Mouse (Mus musculus) heart, embryonic 10.5 days (tissue): ENCODE results near the gene Hspa12a. TPM values are rescaled to one million over a fixed set of nuclear protein-coding genes. Genes with fewer than 3 reads are reported as not detected.

Experiments
- DNase-seq: peaks from one replicate; pipeline ENCODE4 v3.0.0-alpha.2; 2017; ENCODE audit warnings: low spot score
- H3K27ac ChIP-seq: fragments of 300-500 bp; sonication (generic); 2 replicates; pipeline ENCODE4 v1.5.1; 2016; ENCODE audit warnings: mild to moderate bottlenecking
- H3K27me3 ChIP-seq: fragments of 300-500 bp; sonication (generic); 2 replicates; pipeline ENCODE4 v1.6.1; 2016; ENCODE audit warnings: mild to moderate bottlenecking; ENCODE audit not compliant: poor library complexity, insufficient read depth, severe bottlenecking
- H3K36me3 ChIP-seq: fragments of 300-500 bp; sonication (generic); 2 replicates; pipeline ENCODE4 v1.6.1; 2016; ENCODE audit warnings: mild to moderate bottlenecking, moderate library complexity
- H3K4me1 ChIP-seq: fragments of 300-500 bp; sonication (generic); 2 replicates; pipeline ENCODE4 v1.6.1; 2016; ENCODE audit warnings: mild to moderate bottlenecking
- H3K4me3 ChIP-seq: fragments of 300-500 bp; sonication (generic); 2 replicates; pipeline ENCODE4 v1.5.1; 2016; ENCODE audit warnings: mild to moderate bottlenecking, moderate library complexity
- H3K9me3 ChIP-seq: fragments of 300-500 bp; sonication (generic); 2 replicates; pipeline ENCODE4 v1.6.1; 2016; ENCODE audit warnings: mild to moderate bottlenecking, moderate library complexity
- WGBS: fragments of 180-500 bp; shearing (Covaris S2); methylation state at CpG from one replicate; pipeline ENCODE4 v1.1.7; 2016; 5-methylcytosine and 5-hydroxymethylcytosine counted together
- polyA plus RNA-seq: library from polyadenylated mRNA; unstranded; fragments of >200 nt; fragmentation: Nextera tagmentation; extraction: Ambion mirVana; gene quantifications from 2 replicates; pipeline ENCODE4 v1.2.1, GENCODE M21; 2016

The Hspa12a gene
- polyA plus RNA-seq, 1 experiment from 2014 or later = 4.9 TPM

DNA sequence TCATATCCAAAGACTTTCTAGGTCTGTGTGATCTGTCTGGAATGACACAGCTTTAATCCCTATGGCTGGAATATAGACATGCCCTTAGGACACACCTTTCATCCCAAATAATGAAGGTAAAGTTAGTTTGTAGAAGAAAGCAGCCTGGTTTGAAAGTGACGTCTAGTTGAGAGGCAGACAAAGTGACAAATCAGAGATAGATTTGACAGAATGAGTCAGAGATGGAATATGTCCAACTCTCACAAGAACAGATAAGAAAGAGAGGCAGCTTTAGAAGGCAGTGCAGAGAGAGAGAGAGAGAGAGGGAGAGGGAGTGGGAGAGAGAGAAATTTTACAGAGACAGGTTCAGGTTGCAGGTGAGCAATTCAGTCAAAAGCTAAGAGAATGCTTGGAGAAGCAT lies 119.1 kb downstream of the Hspa12a start:
- 36% methylated on average over 1 of the region's 1 CpGs for WGBS
- H3K36me3 ChIP-seq = peaks cover 18% of the 10 kb centered on the region; the same call in 1 of the 2 replicates
- H3K4me3 ChIP-seq = no peak overlapping the region
- DNase-seq = no peak
- H3K27me3 ChIP-seq = no peaks in the 10 kb centered on the region
- no peaks in the 10 kb centered on the region for H3K9me3 ChIP-seq
- H3K4me1 ChIP-seq = peaks cover 25% of the 10 kb centered on the region
- no peak overlapping the region for H3K27ac ChIP-seq

- H3K27ac ChIP-seq = peak overlapping the region; percentile 82
- WGBS = 89% methylated on average over 3 of the region's 3 CpGs
- no peak overlapping the region for H3K4me3 ChIP-seq
- H3K27me3 ChIP-seq = no peaks in the 10 kb centered on the region
- peaks cover 35% of the 10 kb centered on the region for H3K4me1 ChIP-seq
- no peak for DNase-seq
- no peaks in the 10 kb centered on the region for H3K9me3 ChIP-seq
- peaks cover 18% of the 10 kb centered on the region; the same call in 1 of the 2 replicates for H3K36me3 ChIP-seq
These were observed 120.2 kb downstream of the Hspa12a start for GRCm38 (mm10) chr19:58823301-58823700.

GRCm38 (mm10) chr19:58822454-58823200 lies 120.8 kb downstream of the Hspa12a start:
- H3K9me3 ChIP-seq = no peaks in the 10 kb centered on the region
- H3K4me3 ChIP-seq = no peak overlapping the region
- H3K4me1 ChIP-seq = peaks cover 35% of the 10 kb centered on the region
- H3K27me3 ChIP-seq = no peaks in the 10 kb centered on the region
- peak; percentile 76 for DNase-seq
- peak overlapping the region; percentile 82 for H3K27ac ChIP-seq
- peaks cover 18% of the 10 kb centered on the region; the same call in 1 of the 2 replicates for H3K36me3 ChIP-seq
- 68% methylated on average over 20 of the region's 20 CpGs for whole genome bisulfite sequencing

- DNase-seq = no peak
- peaks cover 35% of the 10 kb centered on the region for H3K4me1 ChIP-seq
- H3K27me3 ChIP-seq = no peaks in the 10 kb centered on the region
- H3K36me3 ChIP-seq = peaks cover 7% of the 10 kb centered on the region; the same call in 1 of the 2 replicates
- no peak overlapping the region for H3K4me3 ChIP-seq
- 66% methylated on average over 14 of the region's 14 CpGs for WGBS
- H3K27ac ChIP-seq = peak overlapping the region; percentile 80
- no peaks in the 10 kb centered on the region for H3K9me3 ChIP-seq
These were observed 124.7 kb downstream of the Hspa12a start for GRCm38 (mm10) chr19:58818571-58819415.

- no peak for DNase-seq
- Histone ChIP-seq H3K4me1 (peaks cover 24% of the 10 kb centered on the region), H3K27me3 (no peaks in the 10 kb centered on the region), H3K27ac (peak overlapping the region; percentile 13; the same call in 1 of the 2 replicates), H3K9me3 (no peaks in the 10 kb centered on the region), H3K4me3 (no peak overlapping the region), H3K36me3 (peaks cover 7% of the 10 kb centered on the region; the same call in 1 of the 2 replicates)
- 80% methylated on average over 11 of the region's 11 CpGs for WGBS
These were observed 126.1 kb downstream of the Hspa12a start for GRCm38 (mm10) chr19:58817398-58817797.

GRCm38 (mm10) chr19:58816453-58817041 lies 126.9 kb downstream of the Hspa12a start:
- no peak overlapping the region for H3K27ac ChIP-seq
- H3K4me3 ChIP-seq = no peak overlapping the region
- DNase-seq = no peak
- no peaks in the 10 kb centered on the region for H3K27me3 ChIP-seq
- H3K9me3 ChIP-seq = no peaks in the 10 kb centered on the region
- H3K4me1 ChIP-seq = peaks cover 18% of the 10 kb centered on the region
- H3K36me3 ChIP-seq = peaks cover 7% of the 10 kb centered on the region; the same call in 1 of the 2 replicates
- WGBS = 71% methylated on average over 17 of the region's 17 CpGs

- no peak overlapping the region for H3K27ac ChIP-seq
- peaks cover 7% of the 10 kb centered on the region; the same call in 1 of the 2 replicates for H3K36me3 ChIP-seq
- no peaks in the 10 kb centered on the region for H3K27me3 ChIP-seq
- H3K9me3 ChIP-seq = no peaks in the 10 kb centered on the region
- H3K4me3 ChIP-seq = no peak overlapping the region
- 81% methylated on average over 13 of the region's 13 CpGs for WGBS
- H3K4me1 ChIP-seq = peaks cover 22% of the 10 kb centered on the region
- DNase-seq = no peak
These were observed 128.1 kb downstream of the Hspa12a start for GRCm38 (mm10) chr19:58815179-58815922.

DNA sequence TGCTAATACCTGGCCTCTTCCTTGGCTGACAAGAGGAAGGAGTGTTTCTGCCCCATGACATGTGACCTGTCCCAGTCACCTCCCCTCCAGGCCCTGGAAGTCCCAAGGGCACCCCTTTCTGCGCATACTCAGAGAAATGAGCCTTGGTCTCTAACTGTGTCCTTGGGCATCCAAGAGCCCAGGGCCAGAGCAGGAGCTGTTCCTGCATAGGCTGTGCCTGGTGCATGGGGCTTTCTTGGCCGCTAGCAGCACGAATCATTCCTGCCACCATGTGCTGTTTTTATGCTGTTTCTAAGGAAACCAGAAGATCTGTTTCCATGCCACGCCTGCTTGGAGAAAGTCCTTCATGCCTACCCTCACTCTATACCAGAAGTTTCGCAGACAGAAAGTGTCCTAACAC lies 132.9 kb downstream of the Hspa12a start:
- Histone ChIP-seq H3K36me3 (no peaks in the 10 kb centered on the region), H3K4me3 (no peak overlapping the region), H3K9me3 (no peaks in the 10 kb centered on the region), H3K4me1 (peaks cover 6% of the 10 kb centered on the region; the same call in 1 of the 2 replicates), H3K27ac (no peak overlapping the region), H3K27me3 (no peaks in the 10 kb centered on the region; the same call in 1 of the 2 replicates)
- no peak for DNase-seq
- WGBS = 75% methylated on average over 5 of the region's 5 CpGs

DNA sequence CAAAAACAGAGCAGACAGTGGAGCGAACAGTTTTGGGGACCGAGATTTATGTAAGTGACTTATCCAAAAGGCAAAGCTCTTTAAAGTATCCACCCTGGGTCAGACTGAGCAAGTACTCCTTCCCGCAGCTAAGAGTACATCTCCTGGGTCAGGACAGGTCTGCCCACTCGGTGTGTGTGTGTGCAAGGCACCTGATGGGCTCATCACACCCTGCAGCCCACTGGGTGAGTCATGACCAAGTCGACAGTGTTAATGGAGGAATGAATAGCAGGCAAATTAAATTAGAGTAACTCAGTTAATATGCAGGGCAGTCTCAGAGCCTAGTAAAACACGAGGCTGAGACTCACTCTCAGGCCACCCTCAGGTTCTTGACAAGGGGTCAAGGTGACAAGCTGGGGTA lies 134.6 kb downstream of the Hspa12a start:
- Histone ChIP-seq H3K4me1 (peaks cover 6% of the 10 kb centered on the region; the same call in 1 of the 2 replicates), H3K36me3 (peaks cover 3% of the 10 kb centered on the region; the same call in 1 of the 2 replicates), H3K27me3 (no peaks in the 10 kb centered on the region; the same call in 1 of the 2 replicates), H3K9me3 (no peaks in the 10 kb centered on the region), H3K27ac (no peak overlapping the region), H3K4me3 (no peak overlapping the region)
- 81% methylated on average over 6 of the region's 6 CpGs for WGBS
- no peak for DNase-seq

DNA sequence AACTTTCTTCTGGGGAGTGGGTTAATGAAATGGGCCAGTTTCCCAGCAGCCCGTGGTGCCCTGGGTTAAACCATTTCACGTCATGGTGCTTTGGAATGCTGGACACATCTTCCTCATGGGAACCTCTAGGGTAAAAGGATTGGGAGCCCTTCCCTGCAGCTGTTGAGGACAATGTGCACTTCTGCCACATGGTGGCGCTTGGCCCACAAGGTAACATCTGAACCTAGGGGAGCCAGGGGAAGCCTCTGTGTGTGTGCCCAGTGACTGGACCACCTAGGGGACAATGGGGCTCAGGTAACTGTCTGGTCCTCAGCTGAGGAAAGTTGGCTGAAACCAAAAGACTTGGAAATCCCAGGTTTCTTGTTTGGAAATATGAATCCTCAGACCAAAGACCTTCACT lies 137.1 kb downstream of the Hspa12a start:
- H3K4me1 ChIP-seq = peaks cover 6% of the 10 kb centered on the region; the same call in 1 of the 2 replicates
- H3K9me3 ChIP-seq = no peaks in the 10 kb centered on the region
- peaks cover 8% of the 10 kb centered on the region; the same call in 1 of the 2 replicates for H3K36me3 ChIP-seq
- no peak overlapping the region for H3K27ac ChIP-seq
- H3K4me3 ChIP-seq = no peak overlapping the region
- DNase-seq = no peak
- H3K27me3 ChIP-seq = no peaks in the 10 kb centered on the region; the same call in 1 of the 2 replicates
- WGBS = 3% methylated on average over 3 of the region's 3 CpGs

DNA sequence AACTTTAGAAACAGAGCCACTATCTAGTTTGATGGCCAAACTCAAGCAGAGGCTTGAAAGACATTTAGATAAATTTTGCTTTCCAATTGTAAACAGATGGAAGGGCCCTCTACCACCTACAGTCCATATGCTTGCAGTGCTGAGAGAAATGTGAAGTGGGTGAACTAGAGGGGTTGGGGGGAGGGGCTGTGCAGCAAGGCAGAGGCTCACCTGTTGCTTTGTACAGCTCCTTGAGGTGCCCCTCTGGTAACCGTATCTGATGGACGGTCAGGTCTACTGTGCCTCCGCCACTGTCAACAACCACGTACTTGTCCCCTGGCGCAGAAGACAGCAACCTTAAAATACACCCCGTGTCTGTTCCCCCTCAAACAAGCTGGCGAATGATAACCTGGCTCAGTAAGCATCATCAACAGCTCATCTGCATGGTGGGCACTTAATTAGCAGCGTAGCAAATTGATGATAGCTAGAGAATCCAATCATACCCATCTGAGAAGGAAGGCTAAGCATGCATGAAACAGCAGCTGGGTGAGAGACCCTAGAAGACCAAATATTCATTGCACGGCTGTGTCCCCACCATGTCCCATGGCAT lies 138.2 kb downstream of the Hspa12a start:
- Histone ChIP-seq H3K36me3 (peaks cover 8% of the 10 kb centered on the region; the same call in 1 of the 2 replicates), H3K4me1 (peaks cover 1% of the 10 kb centered on the region; the same call in 1 of the 2 replicates), H3K9me3 (no peaks in the 10 kb centered on the region), H3K27me3 (no peaks in the 10 kb centered on the region; the same call in 1 of the 2 replicates), H3K4me3 (no peak overlapping the region), H3K27ac (no peak overlapping the region)
- DNase-seq = no peak
- 80% methylated on average over 9 of the region's 9 CpGs for WGBS
